Mouse (Mus musculus): ENCODE data around the gene Wrap53. TPM values are rescaled to one million over a fixed set of nuclear protein-coding genes. Genes with fewer than 3 reads are reported as not detected.

Gene Wrap53
- total and polyA plus RNA-seq, 3 experiments, result 18.5 to 24.5 TPM; not detected in 1

DNA sequence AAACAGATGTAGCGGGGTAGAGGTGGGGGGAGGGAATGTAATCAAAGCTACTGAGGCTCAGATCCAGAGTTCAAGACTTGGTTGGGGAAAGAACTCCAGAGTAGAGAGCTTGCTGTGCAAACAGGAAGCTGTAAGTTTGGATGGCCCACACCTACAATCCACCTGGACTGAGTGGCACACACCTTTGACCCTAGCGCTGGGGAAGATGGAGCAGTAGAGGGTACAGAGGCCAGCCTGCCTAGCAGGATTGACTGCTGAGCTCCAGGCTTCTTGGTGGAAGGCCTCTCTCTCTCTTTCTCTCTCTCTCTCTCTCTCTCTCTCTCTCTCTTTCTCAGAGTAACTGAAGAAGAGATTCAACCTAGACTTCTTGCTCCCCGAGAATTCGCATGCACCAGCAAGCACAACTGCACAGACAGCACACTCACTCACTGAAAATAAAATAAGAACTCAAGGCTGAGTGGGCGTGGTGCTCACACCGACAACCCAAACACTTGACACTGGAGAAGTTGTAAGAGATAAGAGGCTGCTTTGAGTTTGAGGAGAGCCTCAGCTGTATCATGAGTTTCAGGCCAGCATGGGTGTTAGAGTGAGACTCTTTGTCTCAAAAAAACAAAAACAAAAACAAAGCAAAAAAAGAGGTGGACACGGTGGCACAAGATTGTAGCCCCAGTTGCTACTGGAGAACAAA is 40.5 kb upstream of the Wrap53 start:
- Histone ChIP-seq H3K4me1 (ENCODE audit: control insufficient read depth in 1 of 2, insufficient read depth in 2 of 2, low read length in 2 of 2) (peaks cover 6 to 12% of the 10 kb centered on the region in 2 experiments), H3K36me3 (ENCODE audit: control insufficient read depth in 1 of 2, insufficient read depth in 2 of 2, low read length in 2 of 2) (peaks cover 0 to 10% of the 10 kb centered on the region in 2 experiments; a peak in 2 of 4 replicates), H3K79me2 (ENCODE audit: control insufficient read depth, insufficient read depth, low read length, poor library complexity) (no peaks in the 10 kb centered on the region), H3K9ac (ENCODE audit: control insufficient read depth, low read depth, low read length, poor library complexity, severe bottlenecking) (0 out of 2 replicates have a peak overlapping the region, but pooled peaks have one; percentile 25), H3K4me3 (ENCODE audit: control insufficient read depth in 1 of 2, insufficient read depth in 1 of 2, low read depth in 2 of 2, low read length in 2 of 2) (peak overlapping the region in 1 of 2 experiments; percentile 20; a peak in 1 of 4 replicates), H3K9me3 (replicated peaks; ENCODE audit: insufficient read depth, low read length) (no peaks in the 10 kb centered on the region), H3K27ac (ENCODE audit: control insufficient read depth, low read depth, low read length) (peak overlapping the region; percentile 26), H3K27me3 (ENCODE audit: control insufficient read depth in 1 of 2, insufficient read depth in 2 of 2, low read length in 2 of 2) (0 out of 4 replicates have a peak, but pooled peaks cover 1 to 3% of the 10 kb centered on the region in 2 experiments)
- peak; percentile 87 for DNase-seq (ENCODE audit: low read depth, low spot score)
- TF ChIP-seq MXI1 (IDR thresholded peaks at IDR 0.05; ENCODE audit: low read depth, low read length) (peak; percentile 68), SMC3 (IDR thresholded peaks at IDR 0.05; ENCODE audit: low read depth, low read length) (0 out of 2 replicates have a peak, but pooled peaks have one; percentile 17), TCF12 (IDR thresholded peaks at IDR 0.05; ENCODE audit: low read depth, low read length) (0 out of 2 replicates have a peak, but pooled peaks have one; percentile 19), ETS1 (IDR thresholded peaks at IDR 0.05; ENCODE audit: low read depth, low read length) (peak; percentile 30; the same call in 1 of the 2 replicates), MAX (IDR thresholded peaks at IDR 0.05; ENCODE audit: low read length) (0 out of 2 replicates have a peak, but pooled peaks have one; percentile 25), KAT2A (conservative IDR thresholded peaks at IDR 0.05; ENCODE audit: low read depth, low read length) (no peak), GATA1 (IDR thresholded peaks at IDR 0.05; ENCODE audit: low read depth, low read length) (peak; percentile 83), POLR2A (IDR thresholded peaks at IDR 0.05; ENCODE audit: control insufficient read depth in 1 of 2, insufficient read depth in 1 of 2, low read depth in 1 of 2, low read length in 2 of 2, poor library complexity in 1 of 2) (no peak), TBP (IDR thresholded peaks at IDR 0.05; ENCODE audit: low read depth, low read length) (peak; percentile 56; the same call in 1 of the 2 replicates), SIN3A (IDR thresholded peaks at IDR 0.05; ENCODE audit: low read length) (peak; percentile 81), EP300 (IDR thresholded peaks at IDR 0.05; ENCODE audit: low read depth in 1 of 2, low read length in 2 of 2) (peak in 1 of 2 experiments; percentile 43; a peak in 2 of 4 replicates)

DNA sequence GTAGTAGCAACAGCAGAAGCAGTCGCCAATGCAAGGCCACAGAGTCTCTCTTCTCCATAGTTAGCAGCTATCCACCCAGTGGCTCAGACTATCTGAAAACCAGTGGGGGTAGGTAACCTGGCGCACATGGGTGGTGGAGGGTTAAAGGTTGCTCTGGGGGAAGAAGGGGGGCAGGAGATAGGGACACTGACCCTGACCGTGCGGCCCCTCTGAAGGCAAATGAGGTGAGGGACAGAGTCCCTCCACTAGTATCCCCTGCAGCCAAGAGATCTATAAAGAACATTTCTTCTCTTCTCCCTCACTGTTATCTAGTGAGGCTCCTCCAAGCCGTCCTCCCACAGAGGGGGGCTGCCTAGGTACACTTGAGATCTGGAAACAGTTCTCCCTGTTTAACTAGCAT is 37.8 kb upstream of the Wrap53 start, which contains the start of gene Shbg:
Gene Shbg, minus strand, starts transcription at position 101 of the 400 bp plus-strand sequence.
- TF ChIP-seq HCFC1 (IDR thresholded peaks at IDR 0.05; ENCODE audit: low read depth, low read length), result no peak
- TF ChIP-seq GATA1 (IDR thresholded peaks at IDR 0.05; ENCODE audit: low read depth, low read length), result 0 out of 2 replicates have a peak, but pooled peaks have one; percentile 5
- no peak for TF ChIP-seq NELFE (IDR thresholded peaks at IDR 0.05; ENCODE audit: low read depth, low read length)
- H3K4me3 ChIP-seq (ENCODE audit: control insufficient read depth in 1 of 2, insufficient read depth in 1 of 2, low read depth in 2 of 2, low read length in 2 of 2), result no peak within 1 kb of the TSS
- H3K9ac ChIP-seq (ENCODE audit: control insufficient read depth, low read depth, low read length, poor library complexity, severe bottlenecking), result no peak within 1 kb of the TSS
- H3K9me3 ChIP-seq (replicated peaks; ENCODE audit: insufficient read depth, low read length), result no peaks in the 10 kb centered on the region
- no peaks in the 10 kb centered on the region for H3K79me2 ChIP-seq (ENCODE audit: control insufficient read depth, insufficient read depth, low read length, poor library complexity)
- no peak within 1 kb of the TSS for H3K27ac ChIP-seq (ENCODE audit: control insufficient read depth, low read depth, low read length)
- H3K27me3 ChIP-seq (ENCODE audit: control insufficient read depth in 1 of 2, insufficient read depth in 2 of 2, low read length in 2 of 2), result peaks cover 1 to 3% of the 10 kb centered on the region in 2 experiments; a peak in 1 of 4 replicates
- peaks cover 6 to 16% of the 10 kb centered on the region in 2 experiments for H3K4me1 ChIP-seq (ENCODE audit: control insufficient read depth in 1 of 2, insufficient read depth in 2 of 2, low read length in 2 of 2)
- H3K36me3 ChIP-seq (ENCODE audit: control insufficient read depth in 1 of 2, insufficient read depth in 2 of 2, low read length in 2 of 2), result peaks cover 0 to 10% of the 10 kb centered on the region in 2 experiments; a peak in 2 of 4 replicates
- DNase-seq (ENCODE audit: low read depth, low spot score), result no peak

All from MEL (cell line).